Mouse (Mus musculus): ENCODE results near the gene Akap5.

- no peak for TF ChIP-seq CTCF (IDR thresholded peaks at IDR 0.05; ENCODE audit: low read depth)
- TF ChIP-seq EP300 (IDR thresholded peaks at IDR 0.05; ENCODE audit: low read depth) = no peak
Observed at GRCm38 (mm10) chr12:76326437-76327220, 1.9 kb downstream of the Akap5 start.
